Mouse (Mus musculus): ENCODE data around the gene Gm20388. TPM values are rescaled to one million over a fixed set of nuclear protein-coding genes. Genes with fewer than 3 reads are reported as not detected.

The Gm20388 gene
- total RNA-seq, 1 experiment: 27.0 TPM

- in situ Hi-C loops (cut with MboI; ENCODE audit: low sequenced_read_pairs in 2 of 2, unreplicated experiment in 2 of 2): no loop called here
- H3K36me3 ChIP-seq (ENCODE audit: control insufficient read depth, insufficient read depth, low read length, poor library complexity, severe bottlenecking): peaks cover 3% of the 10 kb centered on the region; the same call in 1 of the 2 replicates
- DNase-seq (ENCODE audit: low read depth, low spot score): no peak
- H3K27ac ChIP-seq (ENCODE audit: insufficient read depth, low read depth, low read length, poor library complexity, severe bottlenecking): no peak overlapping the region
- H3K4me1 ChIP-seq (ENCODE audit: control insufficient read depth in 2 of 2, insufficient read depth in 2 of 2, low read length in 2 of 2, poor library complexity in 1 of 2): peaks cover 0 to 17% of the 10 kb centered on the region in 2 experiments; a peak in 2 of 4 replicates
- H3K4me3 ChIP-seq (ENCODE audit: insufficient read depth in 1 of 2, low read depth in 1 of 2, low read length in 2 of 2, poor library complexity in 1 of 2, severe bottlenecking in 1 of 2): no peak overlapping the region
- H3K9me3 ChIP-seq (ENCODE audit: control insufficient read depth, insufficient read depth, low read depth, low read length): no peaks in the 10 kb centered on the region
- TF ChIP-seq CHD2 (IDR thresholded peaks at IDR 0.05; ENCODE audit: low read depth, low read length) (no peak), ZNF384 (IDR thresholded peaks at IDR 0.05; ENCODE audit: low read depth, low read length) (no peak), HCFC1 (IDR thresholded peaks at IDR 0.05; ENCODE audit: borderline replicate concordance, insufficient read depth, low read length) (no peak), MAFK (IDR thresholded peaks at IDR 0.05; ENCODE audit: insufficient read depth, low read depth, low read length) (no peak), ZC3H11A (IDR thresholded peaks at IDR 0.05; ENCODE audit: borderline replicate concordance, low read depth, low read length) (no peak)
- H3K9ac ChIP-seq (ENCODE audit: insufficient read depth, low read depth, low read length, poor library complexity, severe bottlenecking): no peak overlapping the region
These were observed 2515.5 kb downstream of the Gm20388 start for GRCm38 (mm10) chr8:122426145-122426544.

DNA sequence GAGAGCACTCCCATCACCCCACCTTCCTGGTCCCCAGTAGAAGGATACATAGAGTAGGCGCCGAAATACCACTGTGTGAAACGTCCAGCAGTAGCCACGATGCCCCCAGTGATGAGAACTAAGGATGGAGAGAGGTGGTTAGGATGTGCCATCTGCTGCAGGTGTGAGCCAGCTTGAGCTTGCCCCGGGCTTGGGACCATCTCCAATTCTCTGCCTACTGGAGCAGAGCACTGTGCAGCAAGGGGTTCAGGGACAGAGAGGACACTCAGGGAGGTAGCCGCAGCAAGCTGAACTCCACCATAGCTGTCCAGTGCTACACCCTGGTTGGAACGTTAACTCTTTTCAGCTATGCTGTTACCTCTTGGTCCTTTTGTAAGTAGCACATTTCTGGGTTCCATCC, 2517.0 kb downstream of the Gm20388 start:
- Histone ChIP-seq H3K4me3 (ENCODE audit: insufficient read depth in 1 of 2, low read depth in 1 of 2, low read length in 2 of 2, poor library complexity in 1 of 2, severe bottlenecking in 1 of 2) (no peak overlapping the region), H3K36me3 (ENCODE audit: control insufficient read depth, insufficient read depth, low read length, poor library complexity, severe bottlenecking) (peaks cover 3% of the 10 kb centered on the region; the same call in 1 of the 2 replicates), H3K9ac (ENCODE audit: insufficient read depth, low read depth, low read length, poor library complexity, severe bottlenecking) (no peak overlapping the region), H3K9me3 (ENCODE audit: control insufficient read depth, insufficient read depth, low read depth, low read length) (no peaks in the 10 kb centered on the region), H3K4me1 (ENCODE audit: control insufficient read depth in 2 of 2, insufficient read depth in 2 of 2, low read length in 2 of 2, poor library complexity in 1 of 2) (peaks cover 3 to 24% of the 10 kb centered on the region in 2 experiments; a peak in 2 of 4 replicates), H3K27ac (ENCODE audit: insufficient read depth, low read depth, low read length, poor library complexity, severe bottlenecking) (no peak overlapping the region)
- TF ChIP-seq ZNF384 (IDR thresholded peaks at IDR 0.05; ENCODE audit: low read depth, low read length): no peak
- TF ChIP-seq HCFC1 (IDR thresholded peaks at IDR 0.05; ENCODE audit: borderline replicate concordance, insufficient read depth, low read length): no peak
- no peak for TF ChIP-seq MAFK (IDR thresholded peaks at IDR 0.05; ENCODE audit: insufficient read depth, low read depth, low read length)
- no peak for TF ChIP-seq ZC3H11A (IDR thresholded peaks at IDR 0.05; ENCODE audit: borderline replicate concordance, low read depth, low read length)
- no peak for TF ChIP-seq CHD2 (IDR thresholded peaks at IDR 0.05; ENCODE audit: low read depth, low read length)
- in situ Hi-C loops (cut with MboI; ENCODE audit: low sequenced_read_pairs in 2 of 2, unreplicated experiment in 2 of 2): no loop called here
- DNase-seq (ENCODE audit: low read depth, low spot score): no peak

GRCm38 (mm10) chr8:122428163-122428562, 2517.5 kb downstream of the Gm20388 start:
- no peak overlapping the region for H3K9ac ChIP-seq (ENCODE audit: insufficient read depth, low read depth, low read length, poor library complexity, severe bottlenecking)
- DNase-seq (ENCODE audit: low read depth, low spot score): no peak
- in situ Hi-C loops (cut with MboI; ENCODE audit: low sequenced_read_pairs in 2 of 2, unreplicated experiment in 2 of 2): no loop called here

GRCm38 (mm10) chr8:122430058-122430636, 2519.5 kb downstream of the Gm20388 start:
- peaks cover 14% of the 10 kb centered on the region; the same call in 1 of the 2 replicates for H3K36me3 ChIP-seq (ENCODE audit: control insufficient read depth, insufficient read depth, low read length, poor library complexity, severe bottlenecking)
- H3K4me3 ChIP-seq (ENCODE audit: insufficient read depth in 1 of 2, low read depth in 1 of 2, low read length in 2 of 2, poor library complexity in 1 of 2, severe bottlenecking in 1 of 2): no peak overlapping the region
- H3K4me1 ChIP-seq (ENCODE audit: control insufficient read depth in 2 of 2, insufficient read depth in 2 of 2, low read length in 2 of 2, poor library complexity in 1 of 2): peaks cover 3 to 21% of the 10 kb centered on the region in 2 experiments; a peak in 2 of 4 replicates
- no peak overlapping the region for H3K27ac ChIP-seq (ENCODE audit: insufficient read depth, low read depth, low read length, poor library complexity, severe bottlenecking)
- DNase-seq (ENCODE audit: low read depth, low spot score): no peak
- no peak for TF ChIP-seq CHD2 (IDR thresholded peaks at IDR 0.05; ENCODE audit: low read depth, low read length)
- no peak for TF ChIP-seq ZC3H11A (IDR thresholded peaks at IDR 0.05; ENCODE audit: borderline replicate concordance, low read depth, low read length)
- TF ChIP-seq HCFC1 (IDR thresholded peaks at IDR 0.05; ENCODE audit: borderline replicate concordance, insufficient read depth, low read length): no peak
- no peak for TF ChIP-seq ZNF384 (IDR thresholded peaks at IDR 0.05; ENCODE audit: low read depth, low read length)
- TF ChIP-seq MAFK (IDR thresholded peaks at IDR 0.05; ENCODE audit: insufficient read depth, low read depth, low read length): no peak
- H3K9me3 ChIP-seq (ENCODE audit: control insufficient read depth, insufficient read depth, low read depth, low read length): no peaks in the 10 kb centered on the region
- H3K9ac ChIP-seq (ENCODE audit: insufficient read depth, low read depth, low read length, poor library complexity, severe bottlenecking): no peak overlapping the region
- in situ Hi-C loops (cut with MboI; ENCODE audit: low sequenced_read_pairs in 2 of 2, unreplicated experiment in 2 of 2): no loop called here

More at GRCm38 (mm10) chr8:122428163-122428562, 2517.5 kb downstream of the Gm20388 start:
- TF ChIP-seq CHD2 (IDR thresholded peaks at IDR 0.05; ENCODE audit: low read depth, low read length) (no peak), ZC3H11A (IDR thresholded peaks at IDR 0.05; ENCODE audit: borderline replicate concordance, low read depth, low read length) (no peak), ZNF384 (IDR thresholded peaks at IDR 0.05; ENCODE audit: low read depth, low read length) (no peak), HCFC1 (IDR thresholded peaks at IDR 0.05; ENCODE audit: borderline replicate concordance, insufficient read depth, low read length) (no peak), MAFK (IDR thresholded peaks at IDR 0.05; ENCODE audit: insufficient read depth, low read depth, low read length) (no peak)
- Histone ChIP-seq H3K9me3 (ENCODE audit: control insufficient read depth, insufficient read depth, low read depth, low read length) (no peaks in the 10 kb centered on the region), H3K27ac (ENCODE audit: insufficient read depth, low read depth, low read length, poor library complexity, severe bottlenecking) (no peak overlapping the region), H3K36me3 (ENCODE audit: control insufficient read depth, insufficient read depth, low read length, poor library complexity, severe bottlenecking) (peaks cover 3% of the 10 kb centered on the region; the same call in 1 of the 2 replicates), H3K4me3 (ENCODE audit: insufficient read depth in 1 of 2, low read depth in 1 of 2, low read length in 2 of 2, poor library complexity in 1 of 2, severe bottlenecking in 1 of 2) (no peak overlapping the region), H3K4me1 (ENCODE audit: control insufficient read depth in 2 of 2, insufficient read depth in 2 of 2, low read length in 2 of 2, poor library complexity in 1 of 2) (peaks cover 3 to 26% of the 10 kb centered on the region in 2 experiments; a peak in 2 of 4 replicates)
